Mouse (Mus musculus) hindbrain, embryonic 10.5 days (tissue): ENCODE data around the gene Ano6. TPM values are rescaled to one million over a fixed set of nuclear protein-coding genes. Genes with fewer than 3 reads are reported as not detected.

ENCODE experiments used
- DNase-seq: peaks from one replicate; pipeline ENCODE4 v3.0.0-alpha.2; 2017; ENCODE audit warnings: low spot score
- H3K27ac ChIP-seq: fragments of 300-500 bp; sonication (generic); 2 replicates; pipeline ENCODE4 v1.5.1; 2016; ENCODE audit warnings: mild to moderate bottlenecking, moderate library complexity
- H3K27me3 ChIP-seq: fragments of 300-500 bp; sonication (generic); 2 replicates; pipeline ENCODE4 v1.6.1; 2016; ENCODE audit warnings: mild to moderate bottlenecking; ENCODE audit not compliant: poor library complexity, insufficient read depth, severe bottlenecking
- H3K36me3 ChIP-seq: fragments of 300-500 bp; sonication (generic); 2 replicates; pipeline ENCODE4 v1.6.1; 2016; ENCODE audit warnings: mild to moderate bottlenecking, moderate library complexity
- H3K4me1 ChIP-seq: fragments of 300-500 bp; sonication (generic); replicated peaks from 2 replicates; pipeline ENCODE4 v1.6.1; 2016; ENCODE audit warnings: mild to moderate bottlenecking
- H3K4me3 ChIP-seq: fragments of 300-500 bp; sonication (generic); 2 replicates; pipeline ENCODE4 v1.5.1; 2016; ENCODE audit warnings: mild to moderate bottlenecking, moderate library complexity
- H3K9me3 ChIP-seq: fragments of 300-500 bp; sonication (generic); 2 replicates; pipeline ENCODE4 v1.6.1; 2016; ENCODE audit warnings: mild to moderate bottlenecking, moderate library complexity
- whole genome bisulfite sequencing: fragments of 180-500 bp; shearing (Covaris S2); methylation state at CpG from one replicate; pipeline ENCODE4 v1.1.7; 2016; 5-methylcytosine and 5-hydroxymethylcytosine counted together
- polyA plus RNA-seq: library from polyadenylated mRNA; unstranded; fragments of >200 nt; fragmentation: Nextera tagmentation; extraction: Ambion mirVana; gene quantifications from 2 replicates; pipeline ENCODE4 v1.2.1, GENCODE M21; 2016

Ano6 gene
- polyA plus RNA-seq, 1 experiment from 2014 or later, result 31.1 TPM

DNA sequence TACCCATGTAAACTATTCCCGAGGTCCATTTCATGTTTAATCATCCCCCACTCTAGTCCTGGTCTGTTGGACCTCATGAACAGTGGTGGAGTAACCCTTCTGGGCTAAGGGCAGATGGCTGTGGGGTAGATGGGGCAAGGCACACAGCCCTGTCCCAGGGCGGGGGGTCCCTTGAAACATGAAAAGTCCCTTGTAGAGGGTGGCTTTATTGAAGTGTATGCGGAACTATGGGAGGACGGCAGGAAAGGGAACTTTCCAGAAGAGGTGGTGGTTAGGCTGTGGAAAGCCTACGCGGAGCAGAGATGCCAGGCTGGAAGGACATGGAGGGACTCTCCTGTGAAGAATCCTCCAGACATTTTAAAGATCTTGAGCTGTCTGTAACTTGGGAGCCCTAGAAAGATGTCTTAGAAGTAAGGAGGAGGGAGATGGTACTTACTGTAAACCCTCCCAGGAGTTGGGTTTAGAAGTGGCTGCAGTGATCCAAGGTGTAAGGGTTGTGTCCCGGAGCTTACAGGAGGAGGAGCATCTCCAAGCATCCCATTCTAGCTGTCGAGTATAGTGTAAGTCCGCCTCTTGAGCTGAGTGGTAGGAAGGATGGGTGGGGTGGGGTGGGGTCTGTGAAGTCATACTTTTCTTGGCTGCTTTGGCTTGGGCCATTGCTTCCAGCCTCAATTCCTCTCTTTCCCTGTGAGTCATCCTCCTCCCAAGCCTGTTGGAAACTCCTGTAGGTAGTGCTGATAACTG is 3.3 kb downstream of the Ano6 start:
- Histone ChIP-seq H3K9me3 (no peaks in the 10 kb centered on the region), H3K27me3 (peaks cover 10% of the 10 kb centered on the region), H3K36me3 (peaks cover 26% of the 10 kb centered on the region; the same call in 1 of the 2 replicates), H3K4me1 (peaks cover 52% of the 10 kb centered on the region), H3K27ac (no peak overlapping the region), H3K4me3 (no peak overlapping the region)
- no peak for DNase-seq
- WGBS, result 88% methylated on average over 9 of the region's 9 CpGs

DNA sequence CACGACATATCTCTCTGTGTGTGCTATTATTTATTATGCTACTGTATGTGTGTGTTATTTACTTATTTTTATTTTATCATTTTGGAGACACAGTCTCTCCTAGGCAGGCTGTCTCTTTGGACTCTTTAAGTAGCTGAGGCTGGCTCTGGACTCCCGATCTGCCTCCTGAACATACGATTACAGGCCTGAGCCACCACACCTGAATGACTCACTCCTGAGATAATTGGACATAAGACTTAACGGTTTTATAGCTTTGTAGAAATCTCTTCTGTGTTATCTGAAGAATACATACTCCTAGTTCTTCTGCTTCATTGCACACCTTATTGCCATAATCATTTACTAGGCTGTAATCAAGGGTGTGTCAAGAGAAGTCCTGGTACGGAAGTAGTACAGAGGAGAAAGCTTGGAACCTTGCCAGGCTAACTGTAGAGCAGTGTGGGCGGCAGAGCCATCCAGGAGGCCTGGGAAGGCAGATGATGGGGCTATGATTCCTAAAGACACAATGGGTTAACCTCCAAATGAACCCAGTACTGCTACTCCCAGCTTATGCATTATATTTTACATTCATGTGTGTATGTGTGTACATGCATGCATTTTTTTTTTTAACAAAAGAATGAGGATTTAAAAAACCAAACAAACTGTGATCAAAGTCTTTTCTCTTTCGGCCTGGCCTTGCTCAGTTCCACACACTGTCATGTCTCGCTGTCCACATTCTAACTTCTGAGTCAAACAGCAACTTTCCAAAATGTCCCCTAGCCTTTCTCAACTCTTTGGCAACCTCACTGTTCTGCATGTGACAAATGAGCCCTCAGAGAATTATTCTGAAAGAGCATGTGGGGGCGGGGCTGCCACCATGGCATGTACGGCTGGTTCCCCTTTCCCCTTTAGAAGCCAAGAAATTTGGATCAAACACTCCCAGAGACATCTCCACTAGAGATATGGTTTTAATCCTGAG is 4.2 kb downstream of the Ano6 start:
- Histone ChIP-seq H3K27ac (no peak overlapping the region), H3K27me3 (peaks cover under 1% of the 10 kb centered on the region; the same call in 1 of the 2 replicates), H3K9me3 (no peaks in the 10 kb centered on the region), H3K36me3 (peaks cover 28% of the 10 kb centered on the region; the same call in 1 of the 2 replicates), H3K4me1 (peaks cover 45% of the 10 kb centered on the region), H3K4me3 (no peak overlapping the region)
- 90% methylated on average over 10 of the region's 10 CpGs for WGBS
- DNase-seq, result no peak

DNA sequence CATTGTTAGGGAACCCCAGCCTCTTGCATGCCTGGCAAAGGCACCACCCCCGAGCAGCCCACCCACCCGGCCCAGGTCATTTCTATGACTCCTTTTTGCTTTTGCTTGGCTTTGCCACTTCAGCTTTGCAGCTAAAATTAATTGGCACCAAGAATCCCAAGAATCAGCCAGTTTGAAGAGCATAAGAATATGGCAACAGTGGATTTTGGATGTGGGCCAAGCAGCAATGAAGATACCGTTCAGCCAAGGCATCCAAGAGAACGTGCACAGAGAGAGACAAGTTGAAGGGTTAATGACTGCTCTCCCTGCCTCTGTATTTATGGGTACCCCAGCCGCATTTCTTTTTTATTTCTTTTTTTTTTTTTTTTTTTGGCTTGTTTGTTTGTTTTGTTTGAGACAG is 5.4 kb downstream of the Ano6 start:
- DNase-seq, result no peak
- Histone ChIP-seq H3K27me3 (no peaks in the 10 kb centered on the region), H3K9me3 (no peaks in the 10 kb centered on the region), H3K27ac (no peak overlapping the region), H3K4me3 (no peak overlapping the region), H3K4me1 (peaks cover 39% of the 10 kb centered on the region), H3K36me3 (peaks cover 35% of the 10 kb centered on the region; the same call in 1 of the 2 replicates)
- 89% methylated on average over 5 of the region's 5 CpGs for WGBS

DNA sequence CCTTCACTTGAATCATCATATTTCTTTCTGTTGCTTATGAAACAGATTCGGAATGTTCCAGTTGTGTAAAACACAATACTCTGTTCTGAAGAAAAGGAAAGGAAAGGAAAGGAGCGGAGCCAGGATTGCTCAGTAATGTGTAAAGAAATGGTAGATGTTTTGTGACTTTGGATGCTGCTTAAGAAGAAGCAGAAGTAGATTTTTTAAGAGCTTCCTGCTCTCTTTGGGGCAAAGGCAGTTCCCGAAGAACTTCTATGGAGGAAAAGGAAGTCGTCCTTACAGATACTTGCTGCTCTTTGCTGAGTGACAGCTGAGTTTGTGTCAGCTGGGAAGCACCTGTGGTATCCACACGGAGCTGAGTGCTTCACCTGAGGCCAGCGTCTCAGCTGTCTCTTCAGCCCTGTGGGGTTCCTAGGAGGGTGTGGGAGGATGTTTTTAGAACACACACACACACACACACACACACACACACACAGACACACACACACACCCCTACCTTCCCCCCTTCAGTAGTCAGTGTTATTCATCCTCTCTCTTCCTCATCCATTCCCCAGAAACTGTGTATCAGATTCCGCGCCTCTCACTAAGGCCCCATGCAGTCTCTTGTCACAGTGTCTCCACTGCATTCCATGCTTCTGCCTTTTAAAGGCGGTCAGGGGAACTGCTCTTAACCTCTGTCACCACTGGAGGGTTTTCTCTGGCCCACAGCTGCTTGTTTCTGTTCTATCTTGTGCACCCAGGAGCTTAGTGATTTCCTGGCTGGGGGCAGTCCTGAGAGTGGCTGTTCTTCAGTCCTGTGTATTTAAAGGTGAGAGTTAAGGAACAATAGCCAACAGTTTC is 6.7 kb downstream of the Ano6 start:
- peaks cover 40% of the 10 kb centered on the region; the same call in 1 of the 2 replicates for H3K36me3 ChIP-seq
- H3K4me3 ChIP-seq, result no peak overlapping the region
- H3K27ac ChIP-seq, result no peak overlapping the region
- H3K27me3 ChIP-seq, result no peaks in the 10 kb centered on the region
- DNase-seq, result no peak
- H3K4me1 ChIP-seq, result peaks cover 35% of the 10 kb centered on the region
- 61% methylated on average over 9 of the region's 9 CpGs for WGBS
- no peaks in the 10 kb centered on the region for H3K9me3 ChIP-seq

DNA sequence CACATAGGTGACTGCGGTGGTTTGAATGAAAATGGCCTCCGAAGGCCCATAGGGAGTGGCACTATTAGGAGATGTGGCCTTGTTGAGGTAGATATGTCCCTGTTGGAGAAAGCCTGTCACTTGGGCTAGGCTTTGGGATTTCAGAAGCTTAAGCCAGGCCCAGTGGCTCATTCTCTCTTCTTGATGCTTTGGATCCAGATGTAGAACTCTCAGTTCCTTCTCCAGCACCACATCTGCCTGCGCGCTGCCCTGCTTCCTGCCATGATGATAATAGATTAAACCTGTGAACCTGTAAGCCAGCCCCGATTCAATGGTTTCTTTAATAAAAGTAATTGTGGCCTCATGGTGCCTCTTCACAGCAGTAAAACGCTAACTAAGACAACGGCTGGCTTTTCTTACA is 7.6 kb downstream of the Ano6 start:
- H3K36me3 ChIP-seq, result peaks cover 40% of the 10 kb centered on the region; the same call in 1 of the 2 replicates
- peaks cover 42% of the 10 kb centered on the region for H3K4me1 ChIP-seq
- WGBS, result 93% methylated on average over 7 of the region's 7 CpGs
- no peak overlapping the region for H3K27ac ChIP-seq
- H3K4me3 ChIP-seq, result no peak overlapping the region
- H3K9me3 ChIP-seq, result no peaks in the 10 kb centered on the region
- DNase-seq, result no peak
- no peaks in the 10 kb centered on the region for H3K27me3 ChIP-seq

DNA sequence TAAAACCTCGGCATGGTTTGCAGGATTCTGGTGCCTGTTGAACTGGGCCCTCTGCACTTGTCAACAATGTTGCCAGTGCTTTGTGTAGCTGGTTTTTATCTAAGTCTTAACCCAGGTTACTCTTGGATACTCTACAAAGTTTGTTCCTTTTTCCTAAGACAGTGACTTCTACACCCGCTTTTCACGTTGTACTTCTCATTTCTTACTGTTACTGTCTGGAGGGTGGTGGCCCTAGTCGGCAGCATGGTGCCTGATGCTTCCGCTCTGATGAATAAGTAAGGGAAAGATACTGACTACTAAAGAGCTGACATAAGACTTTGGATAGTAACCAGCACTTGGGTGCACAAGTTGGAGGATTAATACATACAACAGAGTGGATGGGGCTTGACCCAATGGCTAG is 9.0 kb downstream of the Ano6 start:
- H3K27me3 ChIP-seq, result no peaks in the 10 kb centered on the region
- DNase-seq, result no peak
- peaks cover 30% of the 10 kb centered on the region; the same call in 1 of the 2 replicates for H3K36me3 ChIP-seq
- 95% methylated on average over 5 of the region's 5 CpGs for WGBS
- H3K9me3 ChIP-seq, result no peaks in the 10 kb centered on the region
- peaks cover 39% of the 10 kb centered on the region for H3K4me1 ChIP-seq
- H3K27ac ChIP-seq, result no peak overlapping the region
- no peak overlapping the region for H3K4me3 ChIP-seq

DNA sequence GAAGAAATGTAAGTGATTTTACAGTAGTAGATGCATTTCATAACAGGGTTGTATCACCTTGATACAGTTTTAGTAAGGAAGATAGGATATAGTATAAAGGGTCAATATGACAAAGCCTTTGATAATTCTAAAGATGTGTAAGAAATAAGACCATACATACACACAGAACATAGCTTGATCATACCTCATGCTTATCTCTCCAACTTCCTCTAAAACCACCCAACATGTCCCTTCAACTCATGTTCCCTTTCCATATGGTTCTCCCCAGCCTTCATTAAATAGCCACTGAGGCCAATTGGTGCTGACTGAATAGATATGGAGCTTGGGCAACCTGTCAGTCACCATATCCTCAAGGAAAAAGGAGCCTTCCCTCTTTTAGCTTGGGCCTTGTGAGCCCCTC is 9.4 kb downstream of the Ano6 start:
- Histone ChIP-seq H3K4me3 (no peak overlapping the region), H3K9me3 (no peaks in the 10 kb centered on the region), H3K4me1 (peaks cover 41% of the 10 kb centered on the region), H3K36me3 (peaks cover 30% of the 10 kb centered on the region; the same call in 1 of the 2 replicates), H3K27me3 (no peaks in the 10 kb centered on the region), H3K27ac (no peak overlapping the region)
- DNase-seq, result no peak

DNA sequence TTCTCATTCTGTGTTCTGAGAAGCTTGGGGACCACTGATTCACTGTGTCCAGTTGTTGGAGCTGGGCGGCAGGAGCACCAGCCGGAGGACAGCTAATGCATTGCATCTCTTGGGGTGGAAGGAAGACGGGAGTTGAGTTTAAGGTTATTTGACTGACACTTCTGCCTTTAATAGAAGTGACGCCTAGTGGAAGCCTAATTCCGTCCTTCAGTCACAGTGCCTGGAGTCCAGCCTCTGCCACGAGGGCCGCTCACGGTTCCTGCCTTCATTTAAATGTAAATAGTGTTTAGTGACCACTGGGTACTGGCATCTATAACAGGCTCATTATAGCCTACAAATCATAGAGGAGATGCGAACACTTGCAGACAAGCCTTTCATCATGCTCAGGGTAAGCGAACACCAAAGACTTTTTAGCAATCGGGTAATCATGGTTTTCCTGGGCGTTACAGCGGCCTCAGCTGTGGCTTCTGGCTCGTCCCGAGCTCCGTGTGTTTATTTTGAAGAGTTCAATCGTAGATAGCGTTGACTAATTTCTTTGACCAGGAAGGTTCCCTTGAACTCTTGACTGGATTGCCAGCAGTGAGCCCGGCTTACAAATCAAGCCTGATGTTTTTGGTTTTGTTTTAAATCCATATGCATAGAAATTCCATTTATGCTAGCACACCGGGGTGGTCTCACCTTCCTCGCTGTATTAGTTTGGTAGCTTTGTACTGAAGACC is 10.8 kb downstream of the Ano6 start:
- WGBS, result 79% methylated on average over 21 of the region's 21 CpGs
- H3K27ac ChIP-seq, result no peak overlapping the region
- no peaks in the 10 kb centered on the region for H3K27me3 ChIP-seq
- H3K9me3 ChIP-seq, result no peaks in the 10 kb centered on the region
- no peak for DNase-seq
- peaks cover 28% of the 10 kb centered on the region; the same call in 1 of the 2 replicates for H3K36me3 ChIP-seq
- H3K4me3 ChIP-seq, result no peak overlapping the region
- peaks cover 44% of the 10 kb centered on the region for H3K4me1 ChIP-seq

DNA sequence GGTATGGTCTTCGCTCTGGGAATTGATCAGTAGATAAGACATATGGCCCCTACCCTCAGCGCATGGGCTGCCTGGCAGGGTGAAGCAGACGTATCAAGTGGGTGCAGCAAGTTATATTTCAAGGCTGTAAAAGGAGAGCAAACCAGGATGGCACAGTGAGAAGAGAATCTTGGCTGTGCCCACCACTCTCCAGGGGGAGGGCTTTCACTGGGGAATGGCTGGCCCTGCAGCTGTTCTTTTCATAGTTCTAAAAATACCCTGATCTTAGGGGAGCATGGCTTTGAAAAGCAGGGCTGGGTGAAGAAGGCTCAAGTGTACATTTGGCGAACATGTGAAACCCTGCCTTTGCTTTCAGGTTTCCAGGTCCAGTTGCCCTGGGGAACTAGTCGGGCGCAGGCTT is 11.5 kb downstream of the Ano6 start:
- Histone ChIP-seq H3K4me1 (peaks cover 44% of the 10 kb centered on the region), H3K4me3 (no peak overlapping the region), H3K27me3 (no peaks in the 10 kb centered on the region), H3K27ac (no peak overlapping the region), H3K9me3 (no peaks in the 10 kb centered on the region), H3K36me3 (peaks cover 28% of the 10 kb centered on the region; the same call in 1 of the 2 replicates)
- no peak for DNase-seq
- WGBS, result 90% methylated on average over 6 of the region's 6 CpGs

DNA sequence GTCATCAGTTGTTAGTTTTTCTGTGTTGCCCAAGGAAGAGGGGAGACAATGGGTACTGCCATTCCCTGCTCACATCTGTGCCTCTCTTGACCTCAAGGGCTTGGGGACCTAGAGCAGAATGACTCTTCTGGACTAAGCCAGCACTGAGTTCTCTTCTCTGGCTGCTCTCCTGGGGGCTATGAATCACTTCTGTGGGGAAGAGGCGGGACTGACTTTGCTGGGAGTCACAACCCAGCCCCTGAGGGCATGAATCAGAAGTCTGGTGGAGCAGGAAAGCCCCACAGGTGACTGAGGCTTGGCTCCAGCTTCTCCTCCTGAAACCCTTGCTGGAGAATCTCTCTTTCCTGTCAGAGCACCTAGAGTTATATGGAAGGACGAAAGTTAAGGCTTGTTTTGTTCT is 12.1 kb downstream of the Ano6 start:
- Histone ChIP-seq H3K4me1 (peaks cover 38% of the 10 kb centered on the region), H3K27ac (no peak overlapping the region), H3K9me3 (no peaks in the 10 kb centered on the region), H3K4me3 (no peak overlapping the region), H3K36me3 (peaks cover 22% of the 10 kb centered on the region; the same call in 1 of the 2 replicates), H3K27me3 (no peaks in the 10 kb centered on the region)
- WGBS, result 77% methylated on average over 2 of the region's 2 CpGs
- DNase-seq, result no peak

DNA sequence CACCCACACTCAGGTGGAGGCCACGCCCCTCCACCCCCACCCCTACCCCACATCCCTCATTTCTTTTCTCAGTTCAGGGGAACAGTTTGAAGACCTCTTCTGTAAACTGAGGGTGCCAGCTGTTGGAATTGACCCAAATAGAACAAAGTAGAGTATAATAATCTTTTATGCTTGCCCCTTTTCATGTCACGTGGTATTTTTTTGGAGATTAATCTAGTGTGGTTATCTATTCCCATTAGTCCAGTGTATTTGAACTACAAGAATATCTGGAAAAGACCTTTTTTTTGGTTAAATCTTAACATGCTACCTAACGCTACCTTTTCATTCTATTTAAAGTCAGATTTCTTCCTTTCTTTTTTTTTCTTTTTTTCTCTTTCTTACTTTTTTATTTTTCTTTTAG is 12.8 kb downstream of the Ano6 start:
- Histone ChIP-seq H3K4me3 (no peak overlapping the region), H3K4me1 (peaks cover 36% of the 10 kb centered on the region), H3K36me3 (peaks cover 21% of the 10 kb centered on the region; the same call in 1 of the 2 replicates), H3K9me3 (no peaks in the 10 kb centered on the region), H3K27me3 (no peaks in the 10 kb centered on the region), H3K27ac (no peak overlapping the region)
- WGBS, result 90% methylated on average over 3 of the region's 3 CpGs
- no peak for DNase-seq

DNA sequence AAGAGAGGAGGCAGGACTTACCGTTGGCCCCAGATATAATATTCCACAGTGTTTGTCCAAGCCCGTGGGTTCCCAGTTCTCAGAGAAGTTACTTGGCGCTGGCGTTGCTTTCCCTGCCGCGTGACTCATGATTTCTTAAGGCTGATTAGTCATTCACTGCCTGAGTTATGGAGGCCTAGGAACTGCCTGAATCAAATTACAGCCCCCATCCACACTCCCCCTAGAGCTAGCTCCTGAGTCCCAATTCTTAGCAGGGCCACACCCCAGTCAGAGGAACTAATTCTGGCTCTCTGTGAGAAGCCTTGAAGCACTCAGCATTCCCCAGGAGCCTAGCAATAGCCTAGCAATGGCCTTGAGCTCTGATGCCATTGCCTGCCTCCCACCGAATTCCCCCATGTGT is 13.6 kb downstream of the Ano6 start:
- H3K36me3 ChIP-seq, result 0 out of 2 replicates have a peak, but pooled peaks cover 14% of the 10 kb centered on the region
- 71% methylated on average over 7 of the region's 7 CpGs for WGBS
- H3K27ac ChIP-seq, result 0 out of 2 replicates have a peak overlapping the region, but pooled peaks have one; percentile 13
- no peaks in the 10 kb centered on the region for H3K9me3 ChIP-seq
- H3K27me3 ChIP-seq, result no peaks in the 10 kb centered on the region
- DNase-seq, result no peak
- peaks cover 36% of the 10 kb centered on the region for H3K4me1 ChIP-seq
- no peak overlapping the region for H3K4me3 ChIP-seq
